Mouse (Mus musculus) heart, adult 2 months (tissue): ENCODE measurements around the gene Synpo2. TPM values are rescaled to one million over a fixed set of nuclear protein-coding genes. Genes with fewer than 3 reads are reported as not detected.

Experiments used
- DNase-seq, 2 experiments: peaks; one replicate each; pipeline ENCODE4 v3.0.0; 2021
- H3K27ac ChIP-seq: fragments of 200-600 bp; 2 replicates; pipeline ENCODE4 v1.8.1; 2022
- H3K27me3 ChIP-seq: fragments of 200-500 bp; 2 replicates; pipeline ENCODE4 v1.6.1; 2012; ENCODE audit warnings: mild to moderate bottlenecking, low read length, inconsistent platforms, mixed read lengths; ENCODE audit not compliant: control insufficient read depth, insufficient read depth
- H3K36me3 ChIP-seq: fragments of 200-500 bp; 2 replicates; pipeline ENCODE4 v1.6.1; 2012; ENCODE audit warnings: low read length, inconsistent platforms; ENCODE audit not compliant: control insufficient read depth, insufficient read depth
- H3K4me1 ChIP-seq: fragments of 200-500 bp; 2 replicates; pipeline ENCODE4 v1.6.1; 2011; ENCODE audit warnings: low read length; ENCODE audit not compliant: control insufficient read depth, insufficient read depth
- H3K4me3 ChIP-seq: fragments of 200-600 bp; 2 replicates; pipeline ENCODE4 v1.8.1; 2022
- H3K79me2 ChIP-seq: fragments of 200-500 bp; replicated peaks from 2 replicates; pipeline ENCODE4 v1.6.1; 2012; ENCODE audit warnings: mild to moderate bottlenecking, inconsistent platforms, low read length, moderate library complexity, mixed read lengths; ENCODE audit not compliant: control insufficient read depth, insufficient read depth
- H3K9ac ChIP-seq: fragments of 200-500 bp; 2 replicates; pipeline ENCODE4 v1.6.1; 2012; ENCODE audit warnings: low read depth, mild to moderate bottlenecking, control low read depth, inconsistent platforms, low read length, mixed read lengths
- CTCF ChIP-seq: fragments of 200-600 bp; IDR thresholded peaks from 2 replicates; pipeline ENCODE4 v1.8.1; 2022; ENCODE audit warnings: antibody characterized with exemption, mild to moderate bottlenecking, moderate library complexity
- EP300 ChIP-seq: fragments of 200-500 bp; IDR thresholded peaks from 2 replicates; pipeline ENCODE4 v1.6.1; 2011; ENCODE audit warnings: low read depth, low read length, control low read depth; ENCODE audit not compliant: insufficient read depth
- POLR2A ChIP-seq: fragments of 200-500 bp; IDR thresholded peaks from 2 replicates; pipeline ENCODE4 v1.6.1; 2011; ENCODE audit warnings: mild to moderate bottlenecking, low read depth, low read length, control low read depth; ENCODE audit not compliant: insufficient read depth
- WGBS: fragments of 180-500 bp; shearing (Covaris S2); methylation state at CpG from one replicate; pipeline ENCODE4 v1.1.7; 2018; 5-methylcytosine and 5-hydroxymethylcytosine counted together
- intact Hi-C: fragments of 180-260 bp; cut with DNase I; formaldehyde crosslinking; loops from one replicate; pipeline ENCODE4 v1.15.1; 2025
- polyA plus RNA-seq: library from polyadenylated mRNA; depleted of rRNA; stranded (reverse); fragments of >200 nt; gene quantifications from 2 replicates; pipeline ENCODE4 v1.2.3, GENCODE M21; 2012
- total RNA-seq, 2 experiments: library from RNA; stranded (reverse); gene quantifications; 2 replicates each; pipeline ENCODE4 v1.2.3; 2021

The Synpo2 gene
- total and polyA plus RNA-seq, 3 experiments: 19.3 to 97.5 (median 85.8) TPM

- DNase-seq: no peak
- H3K4me1 ChIP-seq: peaks cover 13% of the 10 kb centered on the region
- H3K4me3 ChIP-seq: no peak overlapping the region
- H3K27ac ChIP-seq: peak overlapping the region; percentile 64
- no peaks in the 10 kb centered on the region for H3K79me2 ChIP-seq
- H3K9ac ChIP-seq: no peak overlapping the region
- WGBS: 57% methylated on average over 6 of the region's 6 CpGs
- H3K27me3 ChIP-seq: no peaks in the 10 kb centered on the region
- TF ChIP-seq CTCF (no peak), EP300 (no peak), POLR2A (no peak)
- H3K36me3 ChIP-seq: peaks cover 10% of the 10 kb centered on the region
- intact Hi-C loops: no loop called here
Observed at GRCm38 (mm10) chr3:123143412-123143811, 92.5 kb downstream of the Synpo2 start.

GRCm38 (mm10) chr3:123142298-123142697 lies 93.7 kb downstream of the Synpo2 start:
- DNase-seq: no peak
- H3K4me3 ChIP-seq: no peak overlapping the region
- WGBS: 87% methylated on average over 3 of the region's 3 CpGs
- peaks cover 17% of the 10 kb centered on the region for H3K36me3 ChIP-seq
- H3K4me1 ChIP-seq: peaks cover 17% of the 10 kb centered on the region
- intact Hi-C loops: no loop called here
- no peak overlapping the region for H3K9ac ChIP-seq
- peak overlapping the region; percentile 64 for H3K27ac ChIP-seq
- H3K27me3 ChIP-seq: no peaks in the 10 kb centered on the region
- no peaks in the 10 kb centered on the region for H3K79me2 ChIP-seq
- no peak for TF ChIP-seq EP300

- Histone ChIP-seq H3K27me3 (no peaks in the 10 kb centered on the region), H3K36me3 (peaks cover 16% of the 10 kb centered on the region), H3K9ac (no peak overlapping the region), H3K27ac (peak overlapping the region; percentile 20), H3K79me2 (no peaks in the 10 kb centered on the region), H3K4me1 (peaks cover 19% of the 10 kb centered on the region), H3K4me3 (no peak overlapping the region)
- TF ChIP-seq CTCF (no peak), EP300 (no peak), POLR2A (no peak)
- intact Hi-C loops: no loop called here
- 79% methylated on average over 6 of the region's 6 CpGs for WGBS
- no peak for DNase-seq
Observed at GRCm38 (mm10) chr3:123141069-123141468, 94.9 kb downstream of the Synpo2 start.

- DNase-seq: no peak
- no peak for TF ChIP-seq CTCF
- TF ChIP-seq POLR2A: no peak
- no peak for TF ChIP-seq EP300
- no peak overlapping the region for H3K4me3 ChIP-seq
- no peak overlapping the region for H3K9ac ChIP-seq
- no peaks in the 10 kb centered on the region for H3K79me2 ChIP-seq
- H3K4me1 ChIP-seq: peaks cover 19% of the 10 kb centered on the region
- H3K27me3 ChIP-seq: no peaks in the 10 kb centered on the region
- intact Hi-C loops: no loop called here
- peaks cover 19% of the 10 kb centered on the region for H3K36me3 ChIP-seq
- H3K27ac ChIP-seq: peak overlapping the region; percentile 26
- WGBS: 85% methylated on average over 3 of the region's 3 CpGs
Observed at GRCm38 (mm10) chr3:123140134-123140533, 95.8 kb downstream of the Synpo2 start.

- 32% methylated on average over 5 of the region's 5 CpGs for WGBS
- intact Hi-C loops: loop anchor here (2.0 kb wide), 1 partner anchor 19 kb away; no protein-coding TSS in a partner anchor
- Histone ChIP-seq H3K79me2 (no peaks in the 10 kb centered on the region), H3K27me3 (no peaks in the 10 kb centered on the region), H3K36me3 (peaks cover 19% of the 10 kb centered on the region), H3K4me3 (no peak overlapping the region), H3K27ac (peak overlapping the region; percentile 8), H3K9ac (peak overlapping the region; percentile 43; the same call in 1 of the 2 replicates), H3K4me1 (peaks cover 19% of the 10 kb centered on the region)
- DNase-seq: no peak
- TF ChIP-seq EP300 (no peak), POLR2A (0 out of 2 replicates have a peak, but pooled peaks have one; percentile 35), CTCF (no peak)
Observed at GRCm38 (mm10) chr3:123139619-123140018, 96.3 kb downstream of the Synpo2 start.

- Histone ChIP-seq H3K27ac (peak overlapping the region; percentile 8), H3K36me3 (peaks cover 19% of the 10 kb centered on the region), H3K4me3 (no peak overlapping the region), H3K27me3 (no peaks in the 10 kb centered on the region), H3K4me1 (peaks cover 19% of the 10 kb centered on the region), H3K79me2 (no peaks in the 10 kb centered on the region), H3K9ac (no peak overlapping the region)
- intact Hi-C loops: loop anchor here (2.0 kb wide), 1 partner anchor 20 kb away; no protein-coding TSS in a partner anchor
- TF ChIP-seq CTCF (no peak), EP300 (no peak), POLR2A (no peak)
- peak; percentile 77 to 83 for DNase-seq
- 18% methylated on average over 6 of the region's 6 CpGs for WGBS
Observed at GRCm38 (mm10) chr3:123138274-123139003, 97.5 kb downstream of the Synpo2 start.
